Mouse (Mus musculus) limb, embryonic 14.5 days (tissue): ENCODE measurements around the gene Rsf1. TPM values are rescaled to one million over a fixed set of nuclear protein-coding genes. Genes with fewer than 3 reads are reported as not detected.

Source experiments
- ATAC-seq: fragments of 200-750 bp; cut with Nextera tagmentation; 2 replicates; pipeline ENCODE4 v1.8.0; 2017; ENCODE audit warnings: low read depth, moderate number of reproducible peaks, moderate TSS enrichment; ENCODE audit not compliant: low FRiP score
- DNase-seq: peaks from one replicate; pipeline ENCODE4 v3.0.0-alpha.2; 2015; ENCODE audit warnings: low spot score
- H3K27ac ChIP-seq: fragments of 300-500 bp; sonication (generic); replicated peaks from 2 replicates; pipeline ENCODE4 v1.5.1; 2014; ENCODE audit warnings: low read depth, mild to moderate bottlenecking, low read length, moderate library complexity, mixed read lengths
- H3K27me3 ChIP-seq: fragments of 300-500 bp; sonication (generic); 2 replicates; pipeline ENCODE4 v1.6.1; 2014; ENCODE audit warnings: low read length, mixed read lengths; ENCODE audit not compliant: control insufficient read depth, insufficient read depth
- H3K36me3 ChIP-seq: fragments of 300-500 bp; sonication (generic); 2 replicates; pipeline ENCODE4 v1.6.1; 2014; ENCODE audit warnings: mild to moderate bottlenecking, low read length, moderate library complexity, mixed read lengths; ENCODE audit not compliant: control insufficient read depth, insufficient read depth
- H3K4me1 ChIP-seq: fragments of 300-500 bp; sonication (generic); 2 replicates; pipeline ENCODE4 v1.6.1; 2014; ENCODE audit warnings: antibody characterized with exemption, low read length, mixed read lengths; ENCODE audit not compliant: control insufficient read depth, insufficient read depth
- H3K4me2 ChIP-seq: fragments of 300-500 bp; sonication (generic); replicated peaks from 2 replicates; pipeline ENCODE4 v1.6.1; 2014; ENCODE audit warnings: low read depth, mild to moderate bottlenecking, low read length, moderate library complexity; ENCODE audit not compliant: severe bottlenecking
- H3K4me3 ChIP-seq: fragments of 300-500 bp; sonication (generic); replicated peaks from 2 replicates; pipeline ENCODE4 v1.5.1; 2014; ENCODE audit warnings: low read length
- H3K9ac ChIP-seq: fragments of 300-500 bp; sonication (generic); 2 replicates; pipeline ENCODE4 v1.6.1; 2014; ENCODE audit warnings: mild to moderate bottlenecking, low read depth, low read length, moderate library complexity; ENCODE audit not compliant: severe bottlenecking
- H3K9me3 ChIP-seq: fragments of 300-500 bp; sonication (generic); 2 replicates; pipeline ENCODE4 v1.6.1; 2016; ENCODE audit warnings: low read length; ENCODE audit not compliant: control insufficient read depth
- POLR2A ChIP-seq: fragments of 200-500 bp; IDR thresholded peaks from 2 replicates; pipeline ENCODE4 v1.8.0; 2012; ENCODE audit warnings: inconsistent platforms, mild to moderate bottlenecking, moderate library complexity, borderline replicate concordance; ENCODE audit not compliant: insufficient read depth, insufficient read length; ENCODE audit errors: extremely low read depth
- WGBS: fragments of 180-500 bp; shearing (Covaris S2); extraction: QIAGEN DNeasy Blood & Tissue Kit; methylation state at CpG from one replicate; pipeline ENCODE4 v1.1.7; 2014; 5-methylcytosine and 5-hydroxymethylcytosine counted together
- polyA plus RNA-seq, 2 experiments: library from polyadenylated mRNA; depleted of rRNA in 1 of 2; stranded (reverse) in 1 of 2; unstranded in 1 of 2; fragments of >200 nt; fragmentation: Nextera tagmentation in 1 of 2; extraction: Ambion mirVana in 1 of 2; gene quantifications; 2 replicates each; pipeline versions ENCODE4 v1.2.1 to v1.2.3; 2012 to 2014

Rsf1 gene
- polyA plus RNA-seq, 2 experiments: 12.2 to 19.8 TPM

- H3K9ac ChIP-seq: no peak overlapping the region
- 66% methylated on average over 2 of the region's 2 CpGs for whole genome bisulfite sequencing
- 0 out of 2 replicates have a peak, but pooled peaks cover 4% of the 10 kb centered on the region for H3K36me3 ChIP-seq
- no peaks in the 10 kb centered on the region for H3K4me1 ChIP-seq
- DNase-seq (no peak), ATAC-seq (no peak)
- no peak overlapping the region for H3K4me2 ChIP-seq
- no peak overlapping the region for H3K27ac ChIP-seq
- no peak overlapping the region for H3K4me3 ChIP-seq
- no peaks in the 10 kb centered on the region for H3K9me3 ChIP-seq
- H3K27me3 ChIP-seq: no peaks in the 10 kb centered on the region
- TF ChIP-seq POLR2A: no peak
Observed at GRCm38 (mm10) chr7:97629351-97629750, 49.7 kb downstream of the Rsf1 start.

- Histone ChIP-seq H3K27ac (no peak overlapping the region), H3K9me3 (no peaks in the 10 kb centered on the region), H3K4me2 (no peak overlapping the region), H3K9ac (no peak overlapping the region), H3K4me1 (no peaks in the 10 kb centered on the region), H3K27me3 (no peaks in the 10 kb centered on the region), H3K36me3 (0 out of 2 replicates have a peak, but pooled peaks cover 4% of the 10 kb centered on the region), H3K4me3 (no peak overlapping the region)
- 82% methylated on average over 2 of the region's 2 CpGs for WGBS
- no peak for TF ChIP-seq POLR2A
- DNase-seq (no peak), ATAC-seq (no peak)
Observed at GRCm38 (mm10) chr7:97631290-97631689, 51.6 kb downstream of the Rsf1 start.

GRCm38 (mm10) chr7:97632897-97633296 lies 53.2 kb downstream of the Rsf1 start:
- no peak for ATAC-seq
- H3K9ac ChIP-seq: no peak overlapping the region
- H3K36me3 ChIP-seq: 0 out of 2 replicates have a peak, but pooled peaks cover 4% of the 10 kb centered on the region
- no peaks in the 10 kb centered on the region for H3K4me1 ChIP-seq
- WGBS: 90% methylated on average over 1 of the region's 1 CpGs
- no peaks in the 10 kb centered on the region for H3K9me3 ChIP-seq
- H3K27ac ChIP-seq: no peak overlapping the region
- no peaks in the 10 kb centered on the region for H3K27me3 ChIP-seq
- H3K4me2 ChIP-seq: no peak overlapping the region
- no peak overlapping the region for H3K4me3 ChIP-seq
- no peak for TF ChIP-seq POLR2A
- no peak for DNase-seq

- Histone ChIP-seq H3K4me1 (no peaks in the 10 kb centered on the region), H3K36me3 (0 out of 2 replicates have a peak, but pooled peaks cover 5% of the 10 kb centered on the region), H3K9me3 (no peaks in the 10 kb centered on the region), H3K4me2 (no peak overlapping the region), H3K27ac (no peak overlapping the region), H3K4me3 (no peak overlapping the region), H3K27me3 (no peaks in the 10 kb centered on the region), H3K9ac (no peak overlapping the region)
- no peak for DNase-seq
- ATAC-seq: no peak
- no peak for TF ChIP-seq POLR2A
- 76% methylated on average over 3 of the region's 3 CpGs for WGBS
Observed at GRCm38 (mm10) chr7:97645060-97645459, 65.4 kb downstream of the Rsf1 start.

- Histone ChIP-seq H3K9ac (no peak overlapping the region), H3K27me3 (no peaks in the 10 kb centered on the region), H3K27ac (no peak overlapping the region), H3K36me3 (0 out of 2 replicates have a peak, but pooled peaks cover 12% of the 10 kb centered on the region), H3K4me1 (no peaks in the 10 kb centered on the region), H3K4me2 (no peak overlapping the region), H3K4me3 (no peak overlapping the region), H3K9me3 (no peaks in the 10 kb centered on the region)
- DNase-seq (no peak), ATAC-seq (no peak)
- no peak for TF ChIP-seq POLR2A
- WGBS: 89% methylated on average over 5 of the region's 5 CpGs
Observed at GRCm38 (mm10) chr7:97647656-97648055, 68.0 kb downstream of the Rsf1 start.

- H3K9me3 ChIP-seq: no peaks in the 10 kb centered on the region
- H3K27ac ChIP-seq: no peak overlapping the region
- no peaks in the 10 kb centered on the region for H3K4me1 ChIP-seq
- H3K4me2 ChIP-seq: no peak overlapping the region
- TF ChIP-seq POLR2A: no peak
- no peaks in the 10 kb centered on the region for H3K27me3 ChIP-seq
- H3K4me3 ChIP-seq: no peak overlapping the region
- WGBS: 92% methylated on average over 4 of the region's 4 CpGs
- no peak overlapping the region for H3K9ac ChIP-seq
- peaks cover 27% of the 10 kb centered on the region for H3K36me3 ChIP-seq
- no peak for ATAC-seq
- no peak for DNase-seq
Observed at GRCm38 (mm10) chr7:97650729-97651128, 71.0 kb downstream of the Rsf1 start.
